Mouse (Mus musculus) lung, embryonic 16.5 days (tissue): ENCODE measurements around the gene Spout1. TPM values are rescaled to one million over a fixed set of nuclear protein-coding genes. Genes with fewer than 3 reads are reported as not detected.
"Not testable (repeated sequence)": the region's sequence is repeated elsewhere in the genome, so short reads cannot be mapped to it uniquely, and the experiment has no call there.

Experiments
- ATAC-seq: fragments of 200-750 bp; cut with Nextera tagmentation; 2 replicates; pipeline ENCODE4 v1.8.0; 2017; ENCODE audit warnings: low read depth, mild to moderate bottlenecking, moderate library complexity
- H3K27ac ChIP-seq: fragments of 300-500 bp; sonication (generic); 2 replicates; pipeline ENCODE4 v1.5.1; 2014; ENCODE audit warnings: mild to moderate bottlenecking, control low read depth, low read length
- H3K27me3 ChIP-seq: fragments of 300-500 bp; sonication (generic); 2 replicates; pipeline ENCODE4 v1.6.1; 2014; ENCODE audit warnings: low read depth, low read length, mixed read lengths; ENCODE audit not compliant: control insufficient read depth, insufficient read depth
- H3K36me3 ChIP-seq: fragments of 300-500 bp; sonication (generic); 2 replicates; pipeline ENCODE4 v1.6.1; 2014; ENCODE audit warnings: low read length; ENCODE audit not compliant: control insufficient read depth, insufficient read depth
- H3K4me1 ChIP-seq: fragments of 300-500 bp; sonication (generic); replicated peaks from 2 replicates; pipeline ENCODE4 v1.6.1; 2014; ENCODE audit warnings: low read length, mixed read lengths; ENCODE audit not compliant: control insufficient read depth, insufficient read depth
- H3K4me2 ChIP-seq: fragments of 300-500 bp; sonication (generic); 2 replicates; pipeline ENCODE4 v1.6.1; 2014; ENCODE audit warnings: low read depth, low read length, control low read depth
- H3K4me3 ChIP-seq: fragments of 300-500 bp; sonication (generic); 2 replicates; pipeline ENCODE4 v1.5.1; 2014; ENCODE audit warnings: mild to moderate bottlenecking, low read length, control low read depth
- H3K9ac ChIP-seq: fragments of 300-500 bp; sonication (generic); 2 replicates; pipeline ENCODE4 v1.6.1; 2014; ENCODE audit warnings: low read length, control low read depth
- H3K9me3 ChIP-seq: fragments of 300-500 bp; sonication (generic); 2 replicates; pipeline ENCODE4 v1.6.1; 2016; ENCODE audit warnings: low read length; ENCODE audit not compliant: control insufficient read depth
- WGBS: fragments of 180-500 bp; shearing (Covaris S2); extraction: QIAGEN DNeasy Blood & Tissue Kit; methylation state at CpG from one replicate; pipeline ENCODE4 v1.1.7; 2014; 5-methylcytosine and 5-hydroxymethylcytosine counted together
- polyA plus RNA-seq: library from polyadenylated mRNA; unstranded; fragments of >200 nt; fragmentation: Nextera tagmentation; extraction: Ambion mirVana; gene quantifications from 2 replicates; pipeline ENCODE4 v1.2.1, GENCODE M21; 2015

Spout1 gene
- polyA plus RNA-seq, 1 experiment from 2014 or later, result 66.6 TPM

GRCm38 (mm10) chr2:30134928-30135620 is 43.2 kb downstream of the Spout1 start:
- H3K4me3 ChIP-seq, result peak overlapping the region; percentile 97
- peak overlapping the region; percentile 73 for H3K4me2 ChIP-seq
- H3K36me3 ChIP-seq, result peaks cover 12% of the 10 kb centered on the region
- H3K9ac ChIP-seq, result peak overlapping the region; percentile 92; the same call in 1 of the 2 replicates
- WGBS, result 57% methylated on average over 10 of the region's 10 CpGs
- peaks cover 11% of the 10 kb centered on the region for H3K4me1 ChIP-seq
- H3K9me3 ChIP-seq, result no peaks in the 10 kb centered on the region
- no peak for ATAC-seq
- H3K27ac ChIP-seq, result peak overlapping the region; percentile 13; the same call in 1 of the 2 replicates
- H3K27me3 ChIP-seq, result no peaks in the 10 kb centered on the region

DNA sequence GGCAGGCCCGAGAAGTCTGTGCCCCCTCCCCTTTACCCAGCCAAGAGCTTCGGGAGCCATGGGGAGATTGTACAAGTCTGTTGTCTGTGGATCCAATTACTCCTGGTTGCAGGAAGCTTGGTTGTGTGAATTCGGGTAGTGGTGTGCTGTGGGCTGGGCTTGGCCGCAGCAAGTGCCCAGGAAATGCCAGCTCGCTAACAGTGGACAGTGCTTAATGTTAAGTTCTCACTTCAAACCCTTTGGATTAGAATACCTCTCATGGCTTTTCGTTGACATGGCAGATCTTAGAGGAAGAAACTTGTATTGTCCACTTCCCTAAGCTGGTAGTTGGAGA is 43.9 kb downstream of the Spout1 start:
- ATAC-seq, result no peak
- WGBS, result 9% methylated on average over 6 of the region's 6 CpGs
- peak overlapping the region; percentile 92 for H3K9ac ChIP-seq
- no peaks in the 10 kb centered on the region for H3K27me3 ChIP-seq
- H3K27ac ChIP-seq, result peak overlapping the region; percentile 80
- peak overlapping the region; percentile 97 for H3K4me3 ChIP-seq
- H3K4me2 ChIP-seq, result peak overlapping the region; percentile 73
- H3K9me3 ChIP-seq, result no peaks in the 10 kb centered on the region
- peaks cover 11% of the 10 kb centered on the region for H3K4me1 ChIP-seq
- H3K36me3 ChIP-seq, result peaks cover 12% of the 10 kb centered on the region

- 0% methylated on average over 39 of the region's 46 CpGs for WGBS
- peak; percentile 97 for ATAC-seq
- Histone ChIP-seq H3K9ac (peak within 1 kb of the TSS; percentile 92), H3K9me3 (no peaks in the 10 kb centered on the region), H3K36me3 (peaks cover 12% of the 10 kb centered on the region), H3K27me3 (no peaks in the 10 kb centered on the region), H3K27ac (peak within 1 kb of the TSS; percentile 80), H3K4me1 (peaks cover 11% of the 10 kb centered on the region), H3K4me2 (peak within 1 kb of the TSS; percentile 73), H3K4me3 (peak within 1 kb of the TSS; percentile 97)
These were observed 44.5 kb downstream of the Spout1 start, which contains the start of gene Tbc1d13 for GRCm38 (mm10) chr2:30133613-30134377. TSS of gene Tbc1d13 (plus strand) at chr2:30133746.

DNA sequence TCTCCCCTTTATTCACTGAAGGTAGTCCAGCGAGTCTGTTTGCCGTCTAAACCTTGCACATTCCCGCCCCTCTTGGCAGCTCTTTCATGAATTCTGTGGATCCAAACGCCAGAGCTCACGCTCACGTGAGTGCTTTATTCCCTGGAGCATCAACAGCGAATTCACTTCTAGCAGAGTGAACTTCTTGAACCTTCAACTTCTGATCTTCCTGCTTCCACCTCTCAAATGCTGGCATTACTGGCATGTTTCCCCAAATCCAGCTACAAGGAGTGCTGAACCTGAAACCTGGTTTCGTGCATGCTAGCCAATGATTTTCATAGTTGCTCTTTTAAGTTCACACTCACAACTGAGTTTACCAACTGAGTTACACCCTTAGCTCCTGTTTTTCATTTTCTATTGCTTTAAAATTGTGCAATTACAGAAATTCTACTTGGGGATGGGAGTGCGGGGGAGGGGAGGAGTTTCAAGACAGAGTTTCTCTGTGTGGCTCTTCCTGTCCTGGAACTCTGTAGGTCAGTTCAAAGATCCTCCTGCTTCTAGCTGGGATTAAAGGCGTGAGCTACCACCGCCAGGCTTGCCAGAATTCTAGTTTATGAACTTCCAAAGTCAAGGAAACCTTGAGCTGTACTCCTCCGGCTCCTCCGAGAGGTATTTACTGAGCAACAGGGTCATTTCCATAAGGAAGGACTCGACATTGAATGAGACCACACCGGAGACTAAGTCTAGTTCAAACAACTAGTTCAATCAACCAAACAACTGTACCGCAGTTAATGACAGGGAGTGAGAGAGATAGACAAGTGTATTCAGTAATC is 45.3 kb downstream of the Spout1 start:
- 17% methylated on average over 16 of the region's 16 CpGs for WGBS
- ATAC-seq, result peak; percentile 29; the same call in 1 of the 2 replicates
- Histone ChIP-seq H3K9me3 (no peaks in the 10 kb centered on the region), H3K4me3 (peak overlapping the region; percentile 97), H3K27ac (peak overlapping the region; percentile 80), H3K36me3 (peaks cover 10% of the 10 kb centered on the region), H3K4me1 (peaks cover 11% of the 10 kb centered on the region), H3K4me2 (peak overlapping the region; percentile 73), H3K27me3 (no peaks in the 10 kb centered on the region), H3K9ac (peak overlapping the region; percentile 92)

GRCm38 (mm10) chr2:30131240-30131639 is 47.0 kb downstream of the Spout1 start:
- H3K4me1 ChIP-seq, result peaks cover 11% of the 10 kb centered on the region
- H3K36me3 ChIP-seq, H3K4me3 ChIP-seq, H3K27ac ChIP-seq, H3K27me3 ChIP-seq, ATAC-seq, H3K4me2 ChIP-seq, H3K9me3 ChIP-seq, H3K9ac ChIP-seq: not testable (repeated sequence)
- WGBS, result 54% methylated on average over 5 of the region's 5 CpGs

GRCm38 (mm10) chr2:30130156-30130555 is 48.1 kb downstream of the Spout1 start:
- ATAC-seq, result no peak
- no peaks in the 10 kb centered on the region for H3K27me3 ChIP-seq
- H3K27ac ChIP-seq, result no peak overlapping the region
- WGBS, result 70% methylated on average over 4 of the region's 4 CpGs
- no peak overlapping the region for H3K4me3 ChIP-seq
- H3K36me3 ChIP-seq, result no peaks in the 10 kb centered on the region
- no peak overlapping the region for H3K4me2 ChIP-seq
- peaks cover 12% of the 10 kb centered on the region for H3K4me1 ChIP-seq
- H3K9me3 ChIP-seq, result no peaks in the 10 kb centered on the region
- no peak overlapping the region for H3K9ac ChIP-seq

DNA sequence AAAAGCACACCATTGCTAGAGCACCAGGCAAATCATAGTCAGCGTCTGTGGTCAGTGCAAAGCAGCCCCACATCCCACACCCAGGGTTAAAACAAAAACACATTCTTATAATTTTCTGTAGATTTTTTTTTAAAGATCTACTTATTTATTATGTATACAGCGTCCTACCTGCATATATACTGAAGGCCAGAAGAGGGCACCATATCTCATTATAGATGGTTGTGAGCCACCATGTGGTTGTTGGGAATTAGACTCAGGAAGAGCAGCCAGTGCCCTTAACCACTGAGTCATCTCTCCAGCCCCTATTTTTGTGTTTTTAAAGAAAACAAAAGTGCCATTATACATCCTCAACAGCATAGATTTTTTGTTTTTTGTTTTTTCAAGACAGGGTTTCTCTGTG is 49.5 kb downstream of the Spout1 start:
- H3K27ac ChIP-seq, result no peak overlapping the region
- H3K4me1 ChIP-seq, result peaks cover 11% of the 10 kb centered on the region
- no peak overlapping the region for H3K4me3 ChIP-seq
- no peaks in the 10 kb centered on the region for H3K27me3 ChIP-seq
- whole genome bisulfite sequencing, result 33% methylated on average over 2 of the region's 2 CpGs
- H3K4me2 ChIP-seq, result no peak overlapping the region
- no peaks in the 10 kb centered on the region for H3K36me3 ChIP-seq
- no peaks in the 10 kb centered on the region for H3K9me3 ChIP-seq
- H3K9ac ChIP-seq, result no peak overlapping the region
- ATAC-seq, result no peak

- peak within 1 kb of the TSS; percentile 92 for H3K9ac ChIP-seq
- H3K4me1 ChIP-seq, result peaks cover 17% of the 10 kb centered on the region
- ATAC-seq, result peak; percentile 98
- no peaks in the 10 kb centered on the region for H3K9me3 ChIP-seq
- H3K36me3 ChIP-seq, result no peaks in the 10 kb centered on the region
- H3K4me2 ChIP-seq, result peak within 1 kb of the TSS; percentile 80
- WGBS, result 9% methylated on average over 31 of the region's 31 CpGs
- H3K27me3 ChIP-seq, result no peaks in the 10 kb centered on the region
- H3K4me3 ChIP-seq, result peak within 1 kb of the TSS; percentile 94
- peak within 1 kb of the TSS; percentile 94 for H3K27ac ChIP-seq
These were observed 53.6 kb downstream of the Spout1 start, which contains the start of gene Zer1 for GRCm38 (mm10) chr2:30124472-30125274. TSS of gene Zer1 (minus strand) at chr2:30124585.
